Mouse (Mus musculus): ENCODE measurements at regions not wholly inside any gene's neighbourhood (a gene's known extent, or its start where the extent isn't known, plus 50 kb on each side); places are given as distances from the start of the nearest gene placed in this dataset.

DNA sequence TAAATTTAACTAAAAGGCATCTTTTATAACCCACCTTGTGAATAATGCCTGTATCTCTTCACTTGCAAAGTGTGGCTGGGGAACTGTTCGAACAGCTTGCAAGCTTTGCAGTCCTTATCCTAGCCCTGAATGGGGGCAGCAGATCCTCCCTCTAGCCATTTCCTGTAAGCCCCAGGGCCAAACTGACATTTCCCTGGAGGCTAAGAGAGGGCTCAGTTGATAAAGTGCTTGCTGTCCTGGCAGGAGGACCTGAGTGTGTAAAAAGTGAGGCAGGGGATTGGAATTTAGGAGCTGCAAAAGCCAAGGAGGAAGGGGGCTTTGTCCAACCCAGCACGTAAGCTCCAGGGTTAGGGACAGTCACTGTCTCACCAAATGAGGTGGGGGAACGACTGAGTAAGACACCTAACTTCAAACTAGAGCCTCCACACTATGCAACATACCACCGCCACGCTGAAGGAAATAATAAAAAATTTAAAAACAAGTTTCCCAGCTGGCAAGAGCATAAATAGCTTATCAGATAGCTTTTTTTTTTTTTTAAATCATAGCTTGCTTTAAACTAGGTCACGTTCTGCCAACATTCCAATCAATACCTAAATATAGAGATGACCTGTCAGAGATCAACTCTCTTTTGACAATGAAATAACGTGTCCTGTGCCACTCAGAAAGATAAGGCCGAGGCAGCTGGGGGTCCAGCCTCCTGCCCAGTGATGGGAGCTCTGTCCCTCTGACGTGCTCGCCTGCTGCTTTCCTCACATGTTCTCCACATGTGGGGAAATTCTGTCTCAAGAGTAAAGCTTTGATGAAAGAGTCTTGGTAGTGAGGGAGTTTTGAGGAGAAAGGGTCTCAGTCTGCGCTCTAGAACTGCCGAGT, 146.0 kb downstream of the Zfp36l1 start:
- DNase-seq = no peak

DNA sequence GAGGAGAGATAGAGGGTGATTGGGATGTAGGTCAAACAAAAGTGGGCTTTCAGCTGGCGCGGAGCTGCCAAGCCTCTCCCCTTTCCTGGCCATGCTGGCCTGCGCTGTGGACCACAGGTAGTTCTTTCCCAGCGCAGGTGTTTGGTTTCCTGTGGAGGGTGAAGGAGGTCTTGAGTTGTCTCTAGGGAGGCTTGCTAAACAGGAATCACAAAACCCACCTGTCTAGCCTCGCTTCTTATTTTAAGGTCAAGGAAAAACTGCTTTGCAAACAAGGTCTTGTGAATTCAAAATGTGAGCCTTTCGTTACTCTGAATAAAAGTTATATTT, 146.6 kb downstream of the Zfp36l1 start:
- no peak for DNase-seq

- peak; percentile 67 to 78 for DNase-seq
Observed at GRCm38 (mm10) chr12:79965471-79966288, 147.1 kb downstream of the Zfp36l1 start.

GRCm38 (mm10) chr12:79963443-79964025, 149.3 kb downstream of the Zfp36l1 start:
- no peak for DNase-seq

DNA sequence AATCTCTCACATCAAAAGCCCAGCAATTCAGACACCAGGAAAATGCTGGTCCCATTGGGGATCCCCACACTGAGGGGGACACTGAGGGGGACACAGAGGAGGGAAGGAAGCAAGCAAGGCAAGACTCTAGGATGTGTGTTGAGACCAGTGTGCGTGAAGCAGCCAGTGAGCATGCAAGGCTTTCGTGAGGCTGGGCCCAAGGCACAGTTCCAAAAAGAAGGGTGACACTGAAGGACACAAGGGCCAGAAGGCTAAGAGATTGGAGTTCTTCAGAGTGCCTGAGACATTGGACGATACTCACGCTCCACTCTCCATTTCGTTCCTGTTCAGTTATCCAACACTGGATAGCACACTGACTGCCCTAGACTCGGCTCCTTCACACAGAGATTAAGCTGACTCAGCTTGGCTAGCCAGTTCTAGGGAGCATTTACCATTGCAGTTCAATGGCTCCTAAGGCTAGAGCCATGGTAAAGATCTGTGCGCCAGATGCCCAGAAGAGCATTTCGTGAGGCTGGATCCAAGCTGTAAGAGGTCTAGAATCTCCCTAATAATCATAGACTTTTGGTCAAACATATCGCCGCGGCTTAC, 150.1 kb downstream of the Zfp36l1 start:
- DNase-seq = no peak

DNA sequence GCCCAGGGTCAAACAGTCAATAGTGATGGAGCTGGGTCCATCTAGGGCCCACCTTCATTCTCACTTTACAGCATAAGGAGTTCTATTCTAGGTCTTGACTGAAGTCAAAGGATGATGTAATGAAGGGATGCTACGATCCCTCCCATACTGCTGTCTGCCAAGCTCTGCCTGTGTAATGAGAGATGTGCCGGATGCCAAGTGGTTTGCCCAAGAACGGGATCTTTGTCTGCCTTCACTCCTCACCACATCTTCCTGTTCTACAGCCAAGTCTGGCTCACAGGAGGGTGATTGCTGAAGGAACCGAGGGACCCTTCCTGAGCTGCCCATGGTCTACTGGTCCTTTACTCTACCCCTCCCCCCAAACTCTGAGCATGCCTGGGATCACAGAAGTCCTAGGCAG, 150.9 kb downstream of the Zfp36l1 start:
- no peak for DNase-seq

DNA sequence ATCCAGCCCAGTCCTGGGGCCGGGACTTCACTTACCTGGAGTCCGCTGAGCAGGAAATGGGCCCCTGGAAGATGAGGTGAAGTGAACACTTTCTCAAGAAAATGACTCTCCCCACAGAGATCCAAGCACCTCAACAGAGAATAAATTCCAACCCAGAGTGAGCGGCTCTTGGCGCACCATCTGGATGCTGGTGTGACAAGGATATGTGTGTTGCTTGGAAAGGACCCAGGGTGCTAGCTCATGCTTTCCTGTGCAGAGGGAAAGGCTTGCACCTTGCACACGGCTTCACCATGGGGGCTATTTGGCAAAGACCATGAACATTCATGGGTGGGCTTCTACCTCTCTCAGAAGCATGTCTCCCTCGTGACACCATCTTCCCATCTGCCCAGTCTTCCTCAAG, 151.7 kb downstream of the Zfp36l1 start:
- no peak for DNase-seq

DNA sequence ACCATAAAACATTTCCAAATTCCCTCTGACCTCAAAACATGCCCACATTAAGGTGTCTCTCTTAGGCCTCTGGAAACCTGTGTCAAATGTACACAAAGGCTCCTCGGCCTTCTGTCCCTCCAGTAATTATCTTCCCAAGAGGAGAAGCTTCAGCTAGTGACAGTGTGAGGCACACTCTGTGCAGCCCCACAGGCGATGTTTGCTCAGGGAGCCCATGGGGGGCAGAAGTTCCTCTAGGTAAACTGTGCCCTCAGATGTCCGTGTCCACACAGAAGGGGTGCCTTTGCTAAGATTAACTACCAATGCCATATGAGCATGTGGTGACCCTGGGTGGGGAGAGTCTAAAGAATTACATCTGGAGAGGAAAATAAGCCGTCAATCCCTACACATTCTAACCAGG, 152.4 kb downstream of the Zfp36l1 start:
- DNase-seq = no peak

- DNase-seq = no peak
Observed at GRCm38 (mm10) chr12:79959540-79960305, 153.1 kb downstream of the Zfp36l1 start.

DNA sequence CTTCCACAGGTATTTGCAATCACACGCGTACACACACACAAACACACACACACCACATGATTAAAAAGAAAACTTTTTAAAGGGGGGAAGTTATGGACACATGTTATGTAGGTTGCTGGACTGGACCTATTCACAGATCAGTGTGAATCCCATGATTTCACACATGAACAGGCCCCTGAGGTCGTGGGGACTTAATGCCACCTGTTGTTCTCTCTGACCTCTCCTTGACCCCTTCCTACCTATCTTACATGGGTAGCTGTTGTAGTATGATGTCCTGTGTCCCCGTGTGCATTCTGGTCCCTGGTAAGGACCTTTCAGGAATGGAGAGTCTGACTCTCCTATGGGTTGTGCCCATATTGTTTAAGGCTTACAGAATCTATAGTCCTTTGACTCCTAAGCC, 155.6 kb downstream of the Zfp36l1 start:
- DNase-seq = no peak

DNA sequence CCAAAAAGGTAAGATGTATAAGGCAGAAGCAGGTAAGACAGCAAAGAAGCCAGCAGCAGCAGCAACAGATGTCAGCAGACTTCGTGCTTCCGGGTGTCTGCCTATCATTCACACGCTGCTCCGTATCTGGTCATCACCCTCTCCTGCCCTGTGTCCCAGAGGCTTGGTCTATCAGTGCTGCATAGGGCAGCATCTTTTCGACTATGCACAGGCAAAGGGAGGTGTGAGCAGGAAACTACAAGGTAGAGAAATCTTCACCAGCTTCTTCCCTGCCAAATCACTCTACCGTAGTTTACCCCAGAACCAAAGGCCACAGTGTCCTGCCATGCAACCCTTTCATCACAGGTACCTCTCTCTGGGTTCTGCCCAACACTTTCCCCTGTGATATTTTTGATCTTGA, 156.5 kb downstream of the Zfp36l1 start:
- DNase-seq = no peak

DNA sequence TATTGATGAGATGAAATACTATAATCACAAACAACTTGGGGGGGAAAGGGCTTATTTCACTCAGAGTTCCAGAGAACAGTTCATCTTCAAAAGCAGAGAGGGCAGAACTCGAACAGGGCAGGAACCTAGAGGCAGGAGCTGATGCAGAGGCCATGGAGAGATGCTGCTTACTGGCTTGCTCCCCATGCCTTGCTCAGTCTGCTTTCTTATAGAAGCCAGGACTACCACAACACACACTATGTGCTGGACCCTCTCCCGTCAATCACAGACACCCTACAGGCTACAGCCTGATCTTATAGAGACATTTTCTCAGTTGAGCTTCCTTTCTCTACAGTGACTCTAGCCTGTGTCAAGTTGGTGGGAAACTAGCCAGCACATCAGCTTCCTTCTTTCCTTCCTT, 157.3 kb downstream of the Zfp36l1 start:
- DNase-seq = no peak

DNA sequence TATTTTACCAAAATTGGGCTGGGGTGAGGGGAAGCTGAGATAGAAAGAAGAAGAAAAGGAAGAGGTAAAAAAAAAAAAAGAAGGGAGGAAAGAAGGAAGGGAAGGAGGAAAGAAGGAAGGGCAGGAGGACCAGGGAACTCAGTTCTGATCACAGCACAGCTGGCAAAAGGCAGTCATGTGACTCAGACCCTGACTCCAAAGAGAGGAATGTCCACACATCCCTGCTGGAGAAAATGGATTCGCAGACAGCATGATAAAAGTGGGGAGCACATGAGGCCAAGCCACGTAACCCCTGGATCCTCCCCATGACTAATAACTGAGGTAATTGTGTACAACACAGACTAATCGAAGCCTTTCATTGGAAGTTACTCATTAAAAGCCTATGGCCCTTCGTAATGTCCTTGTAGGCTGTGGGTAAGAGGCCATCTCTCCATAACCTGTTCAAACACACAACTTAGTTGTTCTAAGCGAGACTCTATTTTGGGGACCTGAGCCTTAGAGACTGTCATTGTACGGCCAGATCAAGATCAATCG, 162.2 kb downstream of the Zfp36l1 start:
- no peak for DNase-seq

DNA sequence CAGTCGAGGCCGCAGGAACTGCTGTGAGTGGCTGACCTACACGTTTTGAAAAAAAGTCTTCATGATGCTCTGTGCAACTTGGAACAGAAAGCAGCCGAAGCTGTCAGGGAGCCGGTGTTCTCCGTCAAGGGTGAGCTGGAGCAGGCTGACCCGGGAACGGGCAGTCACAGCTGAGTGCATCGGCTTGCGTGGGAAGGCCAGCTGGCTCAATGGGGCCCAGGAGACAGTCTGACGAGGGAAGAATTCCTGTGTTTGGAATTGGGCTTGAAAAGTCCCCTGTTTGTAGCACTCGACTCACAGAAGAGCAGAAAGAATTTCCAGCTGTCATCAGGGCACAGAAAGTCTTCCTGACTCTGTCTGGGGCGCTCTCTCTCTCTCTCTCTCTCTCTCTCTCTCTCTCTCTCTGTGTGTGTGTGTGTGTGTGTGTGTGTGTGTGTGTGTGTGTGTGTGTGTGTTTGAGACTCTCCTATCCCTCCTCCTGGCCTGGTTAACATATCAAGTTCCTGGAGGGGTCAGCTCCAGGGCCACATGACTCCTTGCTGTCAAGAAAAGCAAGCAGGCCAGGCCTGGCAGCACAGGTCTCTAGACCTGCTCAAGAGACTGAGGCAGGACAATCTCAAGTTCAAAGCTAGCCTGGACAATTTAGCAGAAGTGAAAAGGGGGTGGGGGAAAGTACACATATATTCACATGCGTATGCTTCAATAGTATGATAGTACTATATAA, 163.6 kb downstream of the Zfp36l1 start:
- DNase-seq = peak; percentile 91 to 95

DNA sequence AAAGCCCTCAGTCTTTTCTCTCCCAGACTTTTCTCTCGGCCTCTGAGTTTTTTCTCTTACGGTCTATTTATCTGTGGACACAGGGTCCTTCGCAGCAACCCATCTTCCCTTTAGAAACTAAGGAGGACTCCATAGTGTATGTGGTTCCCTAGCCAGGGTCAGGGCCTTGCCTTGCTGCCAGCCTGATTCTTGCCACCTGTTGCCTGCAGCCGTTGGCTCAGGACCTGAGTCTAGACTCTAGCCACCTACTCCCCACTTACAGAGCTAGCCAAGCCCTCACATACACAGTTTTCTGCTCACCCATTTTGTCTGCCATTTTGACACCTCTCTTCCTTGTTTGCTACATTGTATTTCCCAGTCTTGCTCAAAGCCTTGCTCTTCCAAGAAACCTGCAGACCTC, 165.2 kb downstream of the Zfp36l1 start:
- no peak for DNase-seq

- no peak for DNase-seq
Observed at GRCm38 (mm10) chr12:79946777-79947176, 166.0 kb downstream of the Zfp36l1 start.

- DNase-seq = no peak
Observed at GRCm38 (mm10) chr12:79945899-79946298, 166.9 kb downstream of the Zfp36l1 start.

GRCm38 (mm10) chr12:79944714-79945493, 167.9 kb downstream of the Zfp36l1 start:
- peak; percentile 89 to 92 for DNase-seq

DNA sequence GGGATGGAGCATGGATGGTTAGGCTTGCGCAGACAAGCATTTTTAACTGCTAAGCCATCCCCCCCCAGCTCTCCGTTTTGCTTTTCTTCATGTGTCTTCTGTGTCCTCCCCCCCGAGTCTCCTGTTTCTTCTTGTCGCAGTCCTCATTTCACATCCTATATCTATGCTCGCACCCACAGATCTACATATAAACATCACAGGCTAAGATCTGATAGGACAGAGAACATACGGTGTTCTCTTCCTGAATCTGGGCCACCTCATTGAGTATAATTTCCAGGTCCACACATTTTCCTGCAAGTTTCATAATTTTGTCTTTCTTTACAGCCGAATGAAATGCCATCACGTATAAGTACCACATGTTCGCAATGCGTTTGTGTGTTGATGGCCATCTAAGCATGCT, 168.7 kb downstream of the Zfp36l1 start:
- no peak for DNase-seq

GRCm38 (mm10) chr12:79942563-79943131, 170.2 kb downstream of the Zfp36l1 start:
- no peak for DNase-seq

Measured in kidney, postnatal 4 days (tissue).